Mouse (Mus musculus) NIH3T3 (cell line): ENCODE results near the gene Rmnd1.
"Not testable (repeated sequence)": the region's sequence is repeated elsewhere in the genome, so short reads cannot be mapped to it uniquely, and the experiment has no call there.

Experiments
- DNase-seq: peaks from one replicate; pipeline ENCODE4 v3.0.0-alpha.2; 2012; ENCODE audit warnings: low read depth

Gene Rmnd1

DNA sequence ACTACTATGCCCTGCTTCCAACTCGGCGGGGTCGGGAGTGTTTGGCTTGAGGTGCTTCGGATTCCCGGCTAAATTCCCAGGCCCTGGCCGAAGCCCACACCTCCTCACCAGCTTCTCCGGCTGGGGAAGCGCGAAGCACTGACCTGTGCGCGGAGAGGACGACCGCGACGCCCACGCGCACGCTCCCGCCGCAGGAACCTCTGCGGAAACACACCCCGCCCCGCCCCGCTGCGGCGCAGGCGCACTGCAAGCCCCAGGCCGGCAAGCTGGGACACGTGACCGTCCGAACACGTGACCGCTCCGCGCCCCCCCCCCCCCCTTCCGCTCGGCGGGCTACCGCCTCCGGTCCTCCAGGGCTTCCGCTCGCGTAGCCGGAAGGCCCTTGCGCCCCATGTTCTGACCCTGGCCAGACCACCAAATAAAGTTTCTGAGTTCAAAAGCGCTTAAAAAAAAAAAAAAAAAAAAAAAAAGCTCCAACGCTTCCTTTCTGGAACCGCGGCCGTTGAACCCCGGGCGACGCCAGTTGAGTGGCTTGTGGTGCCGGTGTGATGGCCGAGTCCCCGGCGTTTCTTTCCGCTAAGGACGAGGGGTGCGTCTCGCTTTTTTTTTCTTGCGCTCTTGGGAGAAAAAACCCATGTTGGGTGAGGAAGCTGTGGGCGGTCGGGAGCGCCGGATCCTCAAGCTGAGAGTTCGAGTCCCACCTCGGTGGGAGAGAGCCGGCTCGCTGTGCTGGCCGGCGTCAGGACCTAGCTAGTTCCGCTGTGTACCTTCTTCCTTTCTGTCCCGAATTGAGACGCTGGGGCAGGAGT, at the start of gene Rmnd1, which contains the start of gene Armt1:
TSS of gene Rmnd1 (minus strand) at position 266 of the 809 bp plus-strand sequence.
TSS of gene Armt1 (plus strand) at position 345 of the 809 bp plus-strand sequence.
- peak; percentile 98 for DNase-seq

GRCm38 (mm10) chr10:4481695-4482094, 49.5 kb upstream of the Rmnd1 start:
- DNase-seq, result peak; percentile 50

GRCm38 (mm10) chr10:4480929-4481328, 48.7 kb upstream of the Rmnd1 start:
- DNase-seq, result no peak

GRCm38 (mm10) chr10:4476604-4477003, 44.4 kb upstream of the Rmnd1 start:
- no peak for DNase-seq

GRCm38 (mm10) chr10:4475431-4475830, 43.2 kb upstream of the Rmnd1 start:
- no peak for DNase-seq

DNA sequence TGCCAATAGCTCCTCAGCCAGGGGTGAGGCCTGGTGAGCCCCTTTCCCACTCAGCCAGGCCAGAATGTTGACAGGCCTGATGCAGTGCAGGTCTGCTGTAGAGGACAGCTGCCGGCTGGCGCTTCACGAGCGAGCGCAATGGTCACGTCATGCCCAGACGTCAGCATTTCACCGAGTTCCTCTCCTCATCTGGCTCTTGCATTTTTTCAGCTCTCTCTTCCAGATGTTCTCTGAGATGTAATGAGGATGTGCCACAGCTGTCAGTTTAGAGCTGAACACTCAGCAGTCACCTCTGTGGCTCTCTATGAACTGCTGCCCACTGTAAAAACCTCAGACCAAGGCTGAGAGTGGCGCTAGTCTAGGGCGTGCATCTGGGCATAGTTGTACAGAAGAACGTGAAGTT, 41.4 kb upstream of the Rmnd1 start:
- no peak for DNase-seq

DNA sequence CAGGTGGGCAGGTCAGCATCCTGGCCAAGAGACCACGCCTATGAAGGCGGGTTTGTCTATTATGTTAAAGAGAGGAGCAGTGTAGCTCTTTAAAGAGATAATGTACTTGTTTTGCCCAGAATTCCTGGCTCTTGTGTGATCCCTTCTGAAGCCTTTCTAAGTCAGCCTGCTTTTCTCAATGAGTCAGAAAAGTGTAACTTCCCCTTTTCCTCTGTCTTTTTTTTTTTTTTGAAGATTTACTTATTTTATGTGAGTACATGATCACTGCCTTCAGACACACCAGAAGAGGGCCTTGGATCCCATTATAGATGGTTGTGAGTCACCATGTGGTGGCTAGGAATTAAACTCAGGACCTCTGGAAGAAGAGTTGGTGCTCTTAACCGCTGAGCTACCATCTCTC, 37.2 kb upstream of the Rmnd1 start:
- DNase-seq, result peak; percentile 5

- DNase-seq, result no peak
These were observed 33.6 kb upstream of the Rmnd1 start for GRCm38 (mm10) chr10:4465799-4466198.

DNA sequence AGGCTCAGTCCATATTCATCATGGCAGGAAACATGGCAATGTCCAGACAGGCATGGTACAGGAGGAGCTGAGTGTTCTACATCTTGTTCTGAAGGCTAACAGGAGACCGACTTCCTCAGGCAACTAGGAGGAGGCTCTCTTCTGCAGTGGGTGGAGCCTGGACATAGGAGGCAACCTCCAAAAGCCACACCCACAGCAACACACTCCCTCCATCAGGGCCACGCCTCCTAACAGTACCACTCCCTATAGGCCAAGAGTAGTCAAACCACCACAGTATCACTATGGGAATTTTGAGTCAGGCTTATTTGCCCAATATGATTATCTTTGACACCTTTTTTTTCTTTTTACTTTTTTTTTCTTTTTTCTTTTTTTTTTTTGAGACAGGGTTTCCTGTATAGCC, 28.0 kb upstream of the Rmnd1 start:
- DNase-seq, result no peak

- no peak for DNase-seq
These were observed 24.2 kb upstream of the Rmnd1 start for GRCm38 (mm10) chr10:4456409-4456808.

DNA sequence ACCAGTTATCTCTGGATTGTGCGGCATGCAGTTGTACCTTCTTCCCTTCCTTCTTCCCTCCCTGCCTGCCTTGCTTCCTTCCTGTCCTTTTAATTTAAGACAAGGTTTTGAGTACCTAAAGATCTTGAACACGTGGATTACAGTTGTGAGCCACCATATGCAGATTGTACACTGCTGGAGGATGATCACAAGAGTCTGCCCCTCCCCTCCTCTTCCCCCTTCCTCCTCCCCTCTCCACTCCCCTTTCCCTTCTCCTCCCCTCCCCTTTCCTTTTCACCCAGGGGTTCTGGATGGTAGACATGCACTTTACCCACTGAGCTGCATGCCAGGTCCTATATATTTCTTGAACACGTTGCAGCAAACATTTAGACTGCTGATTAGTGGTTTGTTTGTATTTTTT, 3.2 kb upstream of the Rmnd1 start:
- no peak for DNase-seq

DNA sequence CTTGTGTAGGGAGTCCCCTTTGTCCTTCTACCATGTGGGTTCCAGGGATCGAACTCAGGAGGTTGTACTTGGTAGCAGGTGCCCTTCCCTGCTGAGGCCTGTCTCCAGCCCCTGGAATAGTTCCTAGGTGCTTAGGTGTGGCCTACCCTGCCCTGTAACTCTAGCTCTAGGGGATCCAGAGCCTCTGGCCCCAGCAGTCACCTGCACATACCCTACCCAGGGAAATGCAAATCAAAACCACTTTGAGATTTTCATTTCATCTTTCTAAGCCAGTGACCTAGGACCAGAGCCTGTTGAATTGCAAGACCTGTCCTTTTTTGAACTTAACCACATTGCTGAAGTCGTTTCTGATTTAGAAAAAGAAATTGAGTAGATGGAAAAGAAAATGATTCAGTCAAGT, 1.7 kb upstream of the Rmnd1 start:
- not testable (repeated sequence) for DNase-seq

- DNase-seq, result peak; percentile 79
These were observed 988 bp upstream of the Rmnd1 start for GRCm38 (mm10) chr10:4432996-4433755.

DNA sequence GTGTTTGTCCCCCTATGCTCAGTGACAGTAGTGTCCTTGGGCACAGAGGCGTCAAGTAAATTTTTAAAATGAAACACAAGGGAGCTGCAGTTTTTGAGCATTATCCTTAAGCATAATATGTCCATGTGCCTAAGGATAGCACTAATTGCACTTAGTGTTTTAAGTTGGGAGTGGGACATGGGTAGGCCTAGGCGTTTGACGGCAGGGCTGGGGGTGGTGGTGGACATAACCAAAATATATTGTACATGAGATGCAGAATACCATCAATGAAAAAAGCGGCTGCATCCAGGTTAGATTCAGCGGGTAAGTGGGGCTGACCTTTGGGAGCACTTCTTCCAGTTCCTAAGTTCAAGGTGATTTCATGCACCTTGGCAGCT, 454 bp downstream of the Rmnd1 start:
- DNase-seq, result no peak

GRCm38 (mm10) chr10:4430826-4431225, 1.4 kb downstream of the Rmnd1 start:
- peak; percentile 21 for DNase-seq

DNA sequence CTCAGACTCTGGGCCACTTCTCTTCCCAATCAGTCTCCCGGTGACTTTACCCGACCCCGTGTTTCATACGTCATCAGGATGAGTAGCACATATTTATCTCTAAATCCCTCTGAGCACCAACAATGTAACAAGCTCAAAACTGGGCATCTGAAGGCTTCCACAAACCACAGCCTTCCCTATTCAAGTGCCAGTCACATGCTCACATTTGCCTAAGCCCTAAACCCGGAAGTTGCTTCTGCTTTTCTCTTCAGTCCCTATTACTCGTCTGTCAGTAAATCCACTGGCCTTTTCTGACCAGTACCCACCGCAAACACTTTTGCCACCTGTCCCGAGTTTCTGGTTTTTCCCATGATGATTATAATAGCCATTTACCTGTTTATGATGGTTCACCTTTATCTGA, 1.8 kb downstream of the Rmnd1 start:
- DNase-seq, result no peak

GRCm38 (mm10) chr10:4425245-4425644, 6.9 kb downstream of the Rmnd1 start:
- DNase-seq, result peak; percentile 48

DNA sequence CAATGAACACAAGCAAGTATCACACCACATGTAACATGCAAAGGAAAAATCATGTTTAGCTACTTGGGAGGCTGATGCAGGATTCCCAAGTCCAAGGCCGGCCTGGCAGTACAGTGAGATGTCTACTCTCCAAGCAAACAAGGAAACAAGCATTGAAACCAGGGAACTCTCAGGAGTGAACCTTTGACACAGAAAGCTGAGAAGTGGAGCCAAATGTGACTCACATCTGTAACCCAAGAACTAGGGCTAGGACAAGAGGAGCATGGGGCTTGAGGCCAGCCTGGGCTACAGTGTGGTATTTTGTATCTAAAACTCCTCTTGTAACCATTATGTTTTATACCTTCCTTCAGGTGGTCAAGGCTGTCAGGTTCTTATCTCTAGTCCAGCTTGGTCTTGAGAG, 25.0 kb downstream of the Rmnd1 start:
- DNase-seq, result peak; percentile 44

DNA sequence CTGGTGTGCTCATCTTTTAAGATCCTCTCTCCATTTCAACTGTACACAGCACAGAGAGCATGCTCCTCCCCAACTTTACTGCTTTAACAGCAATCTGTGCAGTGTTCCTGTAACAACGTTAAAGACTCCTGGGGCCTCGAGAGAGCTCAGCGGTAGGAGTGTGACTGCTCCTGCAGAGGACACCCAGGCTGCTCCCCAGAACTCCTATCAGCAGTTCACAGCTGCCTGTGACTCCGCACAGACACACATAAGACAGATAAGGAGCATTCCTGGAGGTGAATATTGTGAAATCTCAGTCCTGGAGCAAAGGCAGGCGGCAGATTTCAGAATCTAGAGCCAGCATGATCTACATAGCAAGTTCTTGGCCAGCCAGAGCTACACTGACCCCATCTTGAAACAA, 26.7 kb downstream of the Rmnd1 start:
- DNase-seq, result peak; percentile 29

DNA sequence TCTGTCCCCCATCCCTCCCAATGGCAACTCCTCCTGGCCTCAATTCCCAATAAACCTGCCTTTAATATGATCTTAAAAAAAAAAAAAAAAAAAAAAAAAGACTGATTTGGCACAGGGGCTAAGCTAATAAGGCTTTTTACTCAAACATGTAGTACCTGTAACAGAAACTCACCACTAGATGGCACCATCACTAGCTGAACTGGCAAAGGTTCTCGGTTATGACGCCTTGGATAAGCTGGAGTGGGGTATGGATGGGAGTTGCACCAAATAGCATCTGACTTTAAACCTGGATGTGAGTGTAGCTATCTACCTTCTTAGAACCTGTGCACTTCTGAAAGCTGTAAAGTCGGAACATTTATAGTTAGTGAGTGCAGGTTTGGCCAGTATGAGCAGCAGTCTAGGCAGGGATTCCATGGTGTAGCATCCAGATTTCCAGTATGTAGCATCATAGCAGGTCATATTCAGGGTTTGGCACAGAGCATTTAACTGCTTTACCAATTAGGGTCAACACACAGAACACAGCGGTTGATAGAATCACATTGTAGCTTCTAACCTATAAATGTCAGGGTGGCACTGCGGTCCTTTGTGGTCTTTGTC, 27.2 kb downstream of the Rmnd1 start:
- peak; percentile 86 for DNase-seq

DNA sequence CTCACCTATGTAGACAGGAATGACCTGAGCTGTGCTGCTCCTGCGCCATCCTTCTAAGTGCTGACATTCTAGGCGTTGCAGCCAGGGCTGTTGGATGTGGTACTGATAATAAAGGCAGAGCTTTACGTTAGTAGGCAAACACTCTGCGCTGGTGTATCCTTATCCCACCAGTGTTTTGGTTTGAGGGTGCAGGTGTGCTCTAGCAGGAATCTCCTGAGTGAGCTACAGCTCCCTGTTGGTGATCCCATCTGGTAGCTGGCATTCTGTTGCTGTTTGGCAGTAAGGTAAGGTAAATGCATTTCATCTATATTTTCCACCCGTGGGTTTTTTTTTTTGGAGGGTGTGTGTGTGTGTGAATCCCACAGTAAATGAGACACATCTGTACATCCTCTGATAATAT, 34.1 kb downstream of the Rmnd1 start:
- no peak for DNase-seq

DNA sequence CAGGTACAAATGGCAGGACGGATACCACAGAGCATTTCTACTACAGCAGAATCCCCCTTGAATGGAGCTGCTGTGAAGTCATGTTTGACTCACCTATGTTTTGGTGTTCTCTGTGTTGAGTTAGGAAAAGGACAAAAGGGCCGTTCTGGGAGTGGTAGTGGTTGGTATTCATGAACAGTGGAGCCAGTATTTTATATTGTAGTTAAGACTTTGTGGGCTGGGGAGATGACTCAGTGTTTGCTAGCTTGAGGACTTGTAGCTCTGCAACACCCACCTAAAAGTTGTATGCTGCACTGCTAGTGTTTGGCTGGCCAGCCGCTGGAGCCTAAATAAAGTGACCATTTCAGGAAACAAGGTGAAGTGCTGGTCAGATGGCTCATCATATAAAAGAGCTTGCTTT, 36.9 kb downstream of the Rmnd1 start:
- peak; percentile 38 for DNase-seq

GRCm38 (mm10) chr10:4391851-4392250, 40.3 kb downstream of the Rmnd1 start:
- peak; percentile 44 for DNase-seq
